Mouse (Mus musculus) neural tube, embryonic 15.5 days (tissue): ENCODE data around the gene Myo16. TPM values are rescaled to one million over a fixed set of nuclear protein-coding genes. Genes with fewer than 3 reads are reported as not detected.
A peak's percentile ranks its signal among the peaks of the same experiment; 100 is the strongest.

Experiments used
- ATAC-seq: fragments of 200-750 bp; cut with Nextera tagmentation; 2 replicates; pipeline ENCODE4 v1.8.0; 2017; ENCODE audit warnings: mild to moderate bottlenecking, moderate TSS enrichment, moderate library complexity; ENCODE audit not compliant: low FRiP score
- H3K27ac ChIP-seq: fragments of 300-500 bp; sonication (generic); replicated peaks from 2 replicates; pipeline ENCODE4 v1.5.1; 2015; ENCODE audit warnings: mild to moderate bottlenecking, inconsistent platforms
- H3K27me3 ChIP-seq: fragments of 300-500 bp; sonication (generic); replicated peaks from 2 replicates; pipeline ENCODE4 v1.6.1; 2015; ENCODE audit warnings: inconsistent platforms
- H3K36me3 ChIP-seq: fragments of 300-500 bp; sonication (generic); 2 replicates; pipeline ENCODE4 v1.6.1; 2015; ENCODE audit warnings: inconsistent platforms
- H3K4me1 ChIP-seq: fragments of 300-500 bp; sonication (generic); 2 replicates; pipeline ENCODE4 v1.6.1; 2015; ENCODE audit warnings: inconsistent platforms
- H3K4me2 ChIP-seq: fragments of 300-500 bp; sonication (generic); 2 replicates; pipeline ENCODE4 v1.6.1; 2015; ENCODE audit warnings: inconsistent platforms, mild to moderate bottlenecking, moderate library complexity
- H3K4me3 ChIP-seq: fragments of 300-500 bp; sonication (generic); replicated peaks from 2 replicates; pipeline ENCODE4 v1.5.1; 2015; ENCODE audit warnings: mild to moderate bottlenecking, inconsistent platforms
- H3K9ac ChIP-seq: fragments of 300-500 bp; sonication (generic); replicated peaks from 2 replicates; pipeline ENCODE4 v1.6.1; 2015; ENCODE audit warnings: mild to moderate bottlenecking, inconsistent platforms
- H3K9me3 ChIP-seq: fragments of 300-500 bp; sonication (generic); replicated peaks from 2 replicates; pipeline ENCODE4 v1.6.1; 2016; ENCODE audit warnings: inconsistent platforms
- WGBS: fragments of 180-500 bp; shearing (Covaris S2); methylation state at CpG from one replicate; pipeline ENCODE4 v1.1.7; 2015; ENCODE audit warnings: mixed read lengths; 5-methylcytosine and 5-hydroxymethylcytosine counted together
- polyA plus RNA-seq: library from polyadenylated mRNA; unstranded; fragments of >200 nt; fragmentation: Nextera tagmentation; extraction: Ambion mirVana; gene quantifications from 2 replicates; pipeline ENCODE4 v1.2.1, GENCODE M21; 2015

The Myo16 gene
- polyA plus RNA-seq, 1 experiment from 2014 or later = 5.6 TPM

DNA sequence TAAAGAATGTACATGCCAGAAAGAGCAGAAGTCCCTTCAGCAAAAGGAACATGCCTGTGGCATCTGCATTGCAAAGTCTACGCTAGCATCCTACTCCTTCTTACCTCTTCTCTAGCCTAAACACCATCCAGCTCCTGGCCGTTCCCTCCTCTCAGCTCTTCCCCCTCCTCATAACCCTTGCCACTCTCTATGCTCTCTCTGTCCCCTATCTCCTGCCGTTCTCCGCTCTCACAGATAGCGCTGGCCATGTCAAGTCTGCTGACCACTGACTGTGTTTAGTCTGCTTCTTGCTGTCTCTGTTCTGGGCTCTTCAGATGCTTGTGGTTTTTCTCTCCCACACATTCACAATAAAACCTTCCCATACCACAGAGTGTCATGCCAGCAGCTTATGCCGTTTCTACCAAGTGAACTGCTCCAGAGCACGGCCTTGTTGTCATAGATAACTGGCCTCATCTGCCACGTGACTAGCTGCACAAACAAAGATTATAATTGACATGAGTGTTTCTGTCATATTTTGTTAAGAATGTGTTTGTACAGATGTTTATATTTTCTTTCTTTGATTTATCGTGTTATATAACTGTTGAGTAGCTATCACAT is 501.3 kb downstream of the Myo16 start:
- Histone ChIP-seq H3K9me3 (no peaks in the 10 kb centered on the region), H3K27ac (no peak overlapping the region), H3K36me3 (no peaks in the 10 kb centered on the region), H3K4me3 (no peak overlapping the region), H3K27me3 (no peaks in the 10 kb centered on the region), H3K4me1 (no peaks in the 10 kb centered on the region), H3K9ac (no peak overlapping the region), H3K4me2 (no peak overlapping the region)
- no peak for ATAC-seq
- WGBS = 89% methylated on average over 9 of the region's 9 CpGs

DNA sequence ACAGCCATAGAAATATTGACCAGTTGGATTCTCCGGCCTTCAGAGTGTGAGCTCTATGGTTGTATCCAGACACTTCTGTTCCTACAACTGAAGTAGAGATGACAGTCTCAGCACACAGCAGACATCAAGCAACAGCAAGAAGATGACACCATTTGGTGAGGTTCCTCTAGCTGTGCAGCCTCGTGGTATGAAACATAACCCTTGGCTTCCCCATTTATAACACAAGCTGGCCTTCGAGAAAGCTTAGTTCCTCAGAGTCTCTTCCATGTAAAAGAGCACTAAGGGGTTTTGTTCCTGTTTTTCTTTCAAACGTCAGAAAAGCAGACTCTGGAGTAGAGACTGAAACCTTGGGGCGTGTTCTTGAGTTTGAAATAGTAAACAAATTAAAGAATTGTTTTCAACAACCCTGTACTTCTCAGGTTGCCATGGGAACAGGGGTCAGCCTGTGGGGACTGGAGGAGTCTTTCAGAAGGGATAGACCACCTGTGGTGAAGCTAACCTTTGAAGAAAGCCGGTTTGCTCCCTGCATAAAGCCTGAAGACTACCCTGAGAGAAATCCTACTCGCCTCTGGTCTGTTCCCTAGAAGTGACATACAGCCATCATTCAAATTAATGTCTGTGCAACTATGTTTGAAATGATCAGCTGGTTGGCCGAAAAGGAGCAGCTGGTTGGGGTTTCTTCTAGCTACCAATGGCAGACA is 510.2 kb downstream of the Myo16 start:
- H3K4me3 ChIP-seq = no peak overlapping the region
- peaks cover 14% of the 10 kb centered on the region for H3K4me1 ChIP-seq
- H3K9ac ChIP-seq = no peak overlapping the region
- H3K27ac ChIP-seq = no peak overlapping the region
- H3K4me2 ChIP-seq = no peak overlapping the region
- 16% methylated on average over 8 of the region's 8 CpGs for WGBS
- no peaks in the 10 kb centered on the region for H3K27me3 ChIP-seq
- H3K9me3 ChIP-seq = no peaks in the 10 kb centered on the region
- no peaks in the 10 kb centered on the region for H3K36me3 ChIP-seq
- ATAC-seq = no peak

DNA sequence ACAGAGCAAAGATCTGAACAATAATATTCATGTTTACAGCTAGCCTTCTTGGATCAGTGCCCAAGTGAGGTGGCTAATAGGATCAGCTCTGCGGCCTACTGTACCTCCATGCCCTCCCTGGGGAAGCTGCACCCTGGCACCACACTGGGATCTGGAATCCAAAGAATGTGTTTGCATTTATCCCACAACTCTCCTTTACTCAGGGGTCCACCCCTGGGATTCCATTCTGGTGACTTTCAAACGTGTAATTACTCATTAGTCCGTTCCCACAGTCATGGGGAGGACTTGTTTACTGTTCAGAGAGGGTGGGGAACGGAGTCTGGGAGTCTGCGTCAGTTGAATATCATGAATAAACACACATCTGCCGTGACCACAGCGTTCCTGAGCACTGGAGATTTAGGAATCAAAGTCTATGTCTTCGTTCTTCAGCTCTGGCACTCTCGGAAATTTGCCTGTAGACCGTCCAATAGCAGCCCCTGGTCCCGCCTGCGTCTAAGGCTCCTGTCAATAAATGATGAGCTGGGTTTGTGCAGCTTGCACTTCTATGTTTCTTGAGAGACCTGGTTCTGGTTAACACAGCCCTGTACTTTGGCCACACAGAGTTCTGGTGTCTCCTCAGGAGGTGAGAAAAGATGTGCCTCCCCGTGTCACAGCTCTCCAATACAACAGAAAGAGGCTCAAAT is 511.3 kb downstream of the Myo16 start:
- Histone ChIP-seq H3K27ac (no peak overlapping the region), H3K36me3 (no peaks in the 10 kb centered on the region), H3K4me3 (no peak overlapping the region), H3K9me3 (no peaks in the 10 kb centered on the region), H3K4me2 (no peak overlapping the region), H3K4me1 (peaks cover 14% of the 10 kb centered on the region), H3K27me3 (no peaks in the 10 kb centered on the region), H3K9ac (no peak overlapping the region)
- no peak for ATAC-seq
- WGBS = 19% methylated on average over 13 of the region's 13 CpGs

DNA sequence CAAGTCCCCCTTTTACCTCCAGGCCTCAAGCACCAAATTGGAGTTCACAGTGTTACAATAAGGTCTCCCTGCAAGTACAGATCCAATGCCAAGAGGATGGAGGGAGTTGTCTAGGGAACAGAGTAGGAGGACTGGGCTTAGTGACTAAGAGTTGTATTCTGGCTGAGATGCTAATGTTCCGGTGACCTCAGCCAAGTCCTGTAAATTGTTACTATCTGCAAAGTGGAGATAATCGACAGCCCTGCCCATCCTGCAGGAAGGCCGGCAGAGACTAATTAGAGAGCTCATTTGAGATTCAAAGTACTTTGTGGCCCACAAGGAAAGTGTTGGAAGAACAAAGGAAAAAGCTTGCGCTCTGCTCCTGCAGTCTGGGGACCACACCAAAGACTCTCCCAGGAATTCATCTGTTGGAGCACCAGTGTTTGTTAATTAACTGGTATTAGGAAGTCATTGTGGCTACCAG is 512.1 kb downstream of the Myo16 start:
- Histone ChIP-seq H3K9me3 (no peaks in the 10 kb centered on the region), H3K4me2 (no peak overlapping the region), H3K4me3 (no peak overlapping the region), H3K27ac (no peak overlapping the region), H3K4me1 (peaks cover 14% of the 10 kb centered on the region), H3K27me3 (no peaks in the 10 kb centered on the region), H3K36me3 (no peaks in the 10 kb centered on the region), H3K9ac (no peak overlapping the region)
- peak; percentile 76; the same call in 1 of the 2 replicates for ATAC-seq
- 12% methylated on average over 4 of the region's 4 CpGs for WGBS

DNA sequence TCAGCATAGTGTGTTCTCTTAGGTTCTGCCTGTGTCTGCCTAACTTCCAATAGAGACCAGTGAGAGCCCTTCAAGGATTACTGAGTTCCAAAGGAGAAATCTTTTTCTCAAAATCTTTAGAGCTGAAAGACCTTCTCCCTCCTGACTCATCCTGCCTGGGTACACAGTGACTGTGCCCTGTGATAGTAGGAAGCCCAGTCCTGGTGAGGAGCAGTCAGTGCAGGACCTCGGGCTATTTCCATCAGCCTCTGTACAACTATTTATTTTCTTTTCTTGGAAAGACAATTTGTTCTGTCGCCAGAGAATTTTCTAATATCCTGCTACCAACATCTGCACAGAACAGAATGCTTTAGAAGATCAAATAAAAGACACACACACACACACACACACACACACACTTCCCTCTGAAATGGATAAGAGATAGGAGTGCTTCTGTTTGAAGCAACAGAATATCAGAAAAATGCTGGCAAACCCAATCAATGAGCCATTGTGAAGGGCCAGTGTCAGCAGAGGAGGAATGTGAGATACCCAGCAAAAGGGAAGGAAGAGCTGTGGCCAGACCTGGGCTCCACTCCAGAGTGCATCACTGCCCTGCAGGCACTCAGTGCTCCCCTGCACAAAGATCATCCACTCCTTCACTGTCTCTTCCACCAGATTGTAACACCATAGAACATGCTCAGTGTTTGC is 518.3 kb downstream of the Myo16 start:
- no peak overlapping the region for H3K27ac ChIP-seq
- 75% methylated on average over 2 of the region's 2 CpGs for WGBS
- no peaks in the 10 kb centered on the region for H3K27me3 ChIP-seq
- no peaks in the 10 kb centered on the region for H3K9me3 ChIP-seq
- H3K9ac ChIP-seq = no peak overlapping the region
- H3K4me2 ChIP-seq = no peak overlapping the region
- no peak for ATAC-seq
- H3K4me1 ChIP-seq = peaks cover 3% of the 10 kb centered on the region; the same call in 1 of the 2 replicates
- no peaks in the 10 kb centered on the region for H3K36me3 ChIP-seq
- no peak overlapping the region for H3K4me3 ChIP-seq

DNA sequence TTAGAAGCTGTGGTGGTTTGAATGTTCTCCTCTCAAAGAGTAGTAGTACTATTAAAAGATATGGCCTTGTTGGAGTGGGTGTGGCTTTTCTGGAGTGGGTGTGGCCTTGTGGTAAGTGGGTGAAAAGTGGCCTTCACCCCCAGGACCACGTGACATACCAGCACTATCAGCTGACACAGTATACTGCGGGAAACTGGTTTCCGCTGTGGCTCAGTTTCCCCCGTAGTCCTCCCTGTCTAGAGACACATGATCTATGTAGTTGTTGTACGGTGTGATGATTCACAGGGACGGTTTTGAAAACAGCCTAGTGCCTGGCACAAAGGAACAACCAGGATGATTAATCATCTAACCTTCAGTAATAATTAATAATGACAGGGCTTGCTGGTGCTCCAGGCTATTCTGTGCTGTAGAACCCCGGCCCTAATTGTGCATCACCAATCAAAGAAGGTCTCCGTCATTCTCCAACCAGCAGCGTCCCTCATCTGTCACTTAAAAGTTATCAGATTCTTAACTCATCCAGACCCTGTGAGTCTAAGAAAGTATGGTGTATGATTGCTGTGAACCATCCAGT is 524.2 kb downstream of the Myo16 start:
- Histone ChIP-seq H3K9me3 (no peaks in the 10 kb centered on the region), H3K36me3 (no peaks in the 10 kb centered on the region), H3K27me3 (no peaks in the 10 kb centered on the region), H3K9ac (no peak overlapping the region), H3K27ac (no peak overlapping the region), H3K4me1 (0 out of 2 replicates have a peak, but pooled peaks cover 3% of the 10 kb centered on the region), H3K4me3 (no peak overlapping the region), H3K4me2 (no peak overlapping the region)
- ATAC-seq = no peak
- 64% methylated on average over 9 of the region's 9 CpGs for WGBS

DNA sequence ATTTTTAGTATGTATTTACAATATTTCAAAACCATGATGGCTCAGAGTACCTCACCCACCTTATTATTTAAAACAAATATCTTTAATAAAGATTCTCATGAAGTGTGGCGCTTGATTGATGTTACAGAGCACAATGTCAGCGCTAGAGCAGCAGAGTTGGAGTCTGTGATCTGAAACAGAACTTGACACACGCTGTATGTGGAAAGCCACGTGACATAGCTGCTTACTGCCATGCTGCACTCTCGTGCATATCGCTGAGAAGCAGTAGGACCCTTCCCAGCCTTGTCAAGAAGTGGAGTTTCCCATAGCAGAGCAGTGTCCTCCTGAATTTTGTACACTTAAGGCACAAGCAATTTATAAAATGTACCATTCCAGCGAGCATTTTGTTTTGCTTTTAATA is 528.2 kb downstream of the Myo16 start:
- Histone ChIP-seq H3K9me3 (no peaks in the 10 kb centered on the region), H3K27me3 (no peaks in the 10 kb centered on the region), H3K4me3 (no peak overlapping the region), H3K36me3 (no peaks in the 10 kb centered on the region), H3K4me2 (no peak overlapping the region), H3K9ac (no peak overlapping the region), H3K4me1 (0 out of 2 replicates have a peak, but pooled peaks cover 3% of the 10 kb centered on the region), H3K27ac (no peak overlapping the region)
- 44% methylated on average over 7 of the region's 7 CpGs for WGBS
- no peak for ATAC-seq

DNA sequence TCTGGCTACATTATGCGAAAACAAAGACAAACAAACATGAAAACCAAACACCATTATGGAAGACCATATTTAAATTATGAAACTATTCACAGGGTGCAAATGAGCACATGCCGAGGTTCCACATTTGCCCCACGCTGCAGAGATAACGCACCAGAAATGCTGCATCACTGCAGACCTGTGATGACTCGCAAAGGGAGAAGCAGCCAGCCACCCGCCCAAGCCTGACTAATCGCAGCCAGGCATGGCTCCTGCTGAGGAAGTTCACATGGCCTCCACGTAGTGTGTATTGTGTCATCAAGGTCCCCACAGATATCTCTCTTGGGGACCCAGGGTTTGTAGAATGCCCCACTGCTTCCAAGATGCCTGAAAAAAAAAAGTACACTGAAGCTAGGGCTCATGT is 529.4 kb downstream of the Myo16 start:
- WGBS = 64% methylated on average over 8 of the region's 8 CpGs
- H3K27ac ChIP-seq = no peak overlapping the region
- no peak overlapping the region for H3K4me3 ChIP-seq
- no peaks in the 10 kb centered on the region for H3K9me3 ChIP-seq
- no peak for ATAC-seq
- no peak overlapping the region for H3K9ac ChIP-seq
- no peaks in the 10 kb centered on the region for H3K27me3 ChIP-seq
- 0 out of 2 replicates have a peak, but pooled peaks cover 6% of the 10 kb centered on the region for H3K4me1 ChIP-seq
- H3K36me3 ChIP-seq = no peaks in the 10 kb centered on the region
- no peak overlapping the region for H3K4me2 ChIP-seq

Other genes with a start within 250 kb of the Myo16 start
- 9.4 and 10.8 TPM in 2 replicates for gene Lig4, start 176.2 kb upstream of the Myo16 start, polyA plus RNA-seq
- gene Abhd13, start 176.2 kb upstream of the Myo16 start, polyA plus RNA-seq = 12.8 and 13.2 TPM in 2 replicates
- 1.3 and 1.6 TPM in 2 replicates for gene Tnfsf13b, start 147.4 kb upstream of the Myo16 start, polyA plus RNA-seq